Mouse (Mus musculus) heart, postnatal 0 days (tissue): ENCODE results near the gene Olfr467.
"Not testable (repeated sequence)": the region's sequence is repeated elsewhere in the genome, so short reads cannot be mapped to it uniquely, and the experiment has no call there.

Experiments
- CTCF ChIP-seq: IDR thresholded peaks from 2 replicates; pipeline ENCODE4 v1.5.1; 2016; ENCODE audit warnings: antibody characterized with exemption, control low read depth, low read depth
- EP300 ChIP-seq: IDR thresholded peaks from 2 replicates; pipeline ENCODE4 v1.6.1; 2016; ENCODE audit warnings: antibody characterized with exemption, low read depth

- not testable (repeated sequence) for TF ChIP-seq CTCF, EP300
Observed at GRCm38 (mm10) chr7:107825441-107825840, 13.4 kb downstream of the Olfr467 start, which contains the start of gene Olfr469.
